Mouse (Mus musculus) heart, embryonic 13.5 days (tissue): ENCODE results near the gene Kit. TPM values are rescaled to one million over a fixed set of nuclear protein-coding genes. Genes with fewer than 3 reads are reported as not detected.

Experiments used
- ATAC-seq: fragments of 200-750 bp; cut with Nextera tagmentation; 2 replicates; pipeline ENCODE4 v1.8.0; 2017; ENCODE audit warnings: moderate TSS enrichment; ENCODE audit not compliant: insufficient number of reproducible peaks, low FRiP score, low TSS enrichment; ENCODE audit errors: extremely low read depth
- H3K27ac ChIP-seq: fragments of 300-500 bp; sonication (generic); replicated peaks from 2 replicates; pipeline ENCODE4 v1.5.1; 2015; ENCODE audit warnings: moderate library complexity, mild to moderate bottlenecking, inconsistent platforms
- H3K27me3 ChIP-seq: fragments of 300-500 bp; sonication (generic); replicated peaks from 2 replicates; pipeline ENCODE4 v1.6.1; 2015; ENCODE audit warnings: mild to moderate bottlenecking, inconsistent platforms
- H3K36me3 ChIP-seq: fragments of 300-500 bp; sonication (generic); 2 replicates; pipeline ENCODE4 v1.6.1; 2015; ENCODE audit warnings: mild to moderate bottlenecking, inconsistent platforms
- H3K4me1 ChIP-seq: fragments of 300-500 bp; sonication (generic); 2 replicates; pipeline ENCODE4 v1.6.1; 2015; ENCODE audit warnings: inconsistent platforms
- H3K4me2 ChIP-seq: fragments of 300-500 bp; sonication (generic); 2 replicates; pipeline ENCODE4 v1.6.1; 2015; ENCODE audit warnings: inconsistent platforms, mild to moderate bottlenecking, moderate library complexity
- H3K4me3 ChIP-seq: fragments of 300-500 bp; sonication (generic); 2 replicates; pipeline ENCODE4 v1.5.1; 2015; ENCODE audit warnings: moderate library complexity, mild to moderate bottlenecking, inconsistent platforms
- H3K9ac ChIP-seq: fragments of 300-500 bp; sonication (generic); 2 replicates; pipeline ENCODE4 v1.6.1; 2015; ENCODE audit warnings: inconsistent platforms, mild to moderate bottlenecking, moderate library complexity
- H3K9me3 ChIP-seq: fragments of 300-500 bp; sonication (generic); 2 replicates; pipeline ENCODE4 v1.6.1; 2016; ENCODE audit warnings: inconsistent platforms
- WGBS: fragments of 180-500 bp; shearing (Covaris S2); methylation state at CpG from one replicate; pipeline ENCODE4 v1.1.7; 2015; ENCODE audit warnings: mixed read lengths; 5-methylcytosine and 5-hydroxymethylcytosine counted together
- polyA plus RNA-seq: library from polyadenylated mRNA; unstranded; fragments of >200 nt; fragmentation: Nextera tagmentation; extraction: Ambion mirVana; gene quantifications from 2 replicates; pipeline ENCODE4 v1.2.1, GENCODE M21; 2015

Kit gene
- polyA plus RNA-seq, 1 experiment from 2014 or later: 11.1 TPM

- H3K4me1 ChIP-seq: no peaks in the 10 kb centered on the region
- H3K4me3 ChIP-seq: no peak overlapping the region
- no peak overlapping the region for H3K27ac ChIP-seq
- no peak overlapping the region for H3K4me2 ChIP-seq
- no peak for ATAC-seq
- H3K9me3 ChIP-seq: no peaks in the 10 kb centered on the region
- H3K9ac ChIP-seq: no peak overlapping the region
- H3K27me3 ChIP-seq: no peaks in the 10 kb centered on the region
- WGBS: 72% methylated on average over 2 of the region's 2 CpGs
- H3K36me3 ChIP-seq: no peaks in the 10 kb centered on the region
Observed at GRCm38 (mm10) chr5:75561231-75561630, 13.5 kb upstream of the Kit start.

- H3K36me3 ChIP-seq: no peaks in the 10 kb centered on the region
- 5% methylated on average over 27 of the region's 27 CpGs for WGBS
- H3K4me1 ChIP-seq: peaks cover 24% of the 10 kb centered on the region
- H3K9me3 ChIP-seq: no peaks in the 10 kb centered on the region
- peaks cover 53% of the 10 kb centered on the region for H3K27me3 ChIP-seq
- peak overlapping the region; percentile 83 for H3K9ac ChIP-seq
- peak overlapping the region; percentile 72 for H3K4me3 ChIP-seq
- no peak for ATAC-seq
- no peak overlapping the region for H3K27ac ChIP-seq
- H3K4me2 ChIP-seq: peak overlapping the region; percentile 100
Observed at GRCm38 (mm10) chr5:75574151-75574851, 415 bp upstream of the Kit start.

GRCm38 (mm10) chr5:75575567-75576515 lies 1.1 kb downstream of the Kit start:
- Histone ChIP-seq H3K4me2 (peak overlapping the region; percentile 100), H3K4me1 (peaks cover 29% of the 10 kb centered on the region), H3K9ac (peak overlapping the region; percentile 83), H3K4me3 (peak overlapping the region; percentile 72), H3K9me3 (no peaks in the 10 kb centered on the region), H3K27me3 (peaks cover 57% of the 10 kb centered on the region), H3K27ac (no peak overlapping the region), H3K36me3 (no peaks in the 10 kb centered on the region)
- under 1% methylated on average over 53 of the region's 53 CpGs for WGBS
- 0 out of 2 replicates have a peak, but pooled peaks have one; percentile 8 for ATAC-seq

GRCm38 (mm10) chr5:75576741-75577140 lies 2.0 kb downstream of the Kit start:
- Histone ChIP-seq H3K27ac (no peak overlapping the region), H3K9ac (peak overlapping the region; percentile 83), H3K36me3 (no peaks in the 10 kb centered on the region), H3K9me3 (no peaks in the 10 kb centered on the region), H3K27me3 (peaks cover 57% of the 10 kb centered on the region), H3K4me1 (peaks cover 29% of the 10 kb centered on the region), H3K4me3 (peak overlapping the region; percentile 72), H3K4me2 (peak overlapping the region; percentile 100)
- 47% methylated on average over 6 of the region's 6 CpGs for WGBS
- ATAC-seq: no peak

GRCm38 (mm10) chr5:75578141-75578540 lies 3.4 kb downstream of the Kit start:
- Histone ChIP-seq H3K9ac (no peak overlapping the region), H3K27ac (no peak overlapping the region), H3K27me3 (peaks cover 51% of the 10 kb centered on the region), H3K36me3 (no peaks in the 10 kb centered on the region), H3K4me3 (no peak overlapping the region), H3K4me1 (peaks cover 29% of the 10 kb centered on the region), H3K4me2 (peak overlapping the region; percentile 100), H3K9me3 (no peaks in the 10 kb centered on the region)
- no peak for ATAC-seq
- WGBS: 54% methylated on average over 7 of the region's 7 CpGs

- H3K4me2 ChIP-seq: no peak overlapping the region
- H3K4me1 ChIP-seq: peaks cover 29% of the 10 kb centered on the region
- H3K36me3 ChIP-seq: no peaks in the 10 kb centered on the region
- no peak for ATAC-seq
- H3K4me3 ChIP-seq: no peak overlapping the region
- H3K9ac ChIP-seq: no peak overlapping the region
- WGBS: 65% methylated on average over 5 of the region's 5 CpGs
- no peak overlapping the region for H3K27ac ChIP-seq
- no peaks in the 10 kb centered on the region for H3K9me3 ChIP-seq
- peaks cover 42% of the 10 kb centered on the region for H3K27me3 ChIP-seq
Observed at GRCm38 (mm10) chr5:75579244-75579643, 4.5 kb downstream of the Kit start.

GRCm38 (mm10) chr5:75579646-75580268 lies 5.0 kb downstream of the Kit start:
- Histone ChIP-seq H3K4me1 (peaks cover 29% of the 10 kb centered on the region), H3K36me3 (no peaks in the 10 kb centered on the region), H3K27ac (no peak overlapping the region), H3K27me3 (peaks cover 37% of the 10 kb centered on the region), H3K4me3 (no peak overlapping the region), H3K4me2 (no peak overlapping the region), H3K9ac (no peak overlapping the region), H3K9me3 (no peaks in the 10 kb centered on the region)
- ATAC-seq: no peak
- WGBS: 35% methylated on average over 11 of the region's 11 CpGs

- WGBS: 42% methylated on average over 7 of the region's 7 CpGs
- Histone ChIP-seq H3K9me3 (no peaks in the 10 kb centered on the region), H3K4me2 (no peak overlapping the region), H3K4me1 (peaks cover 14% of the 10 kb centered on the region), H3K4me3 (no peak overlapping the region), H3K9ac (no peak overlapping the region), H3K27ac (no peak overlapping the region), H3K36me3 (no peaks in the 10 kb centered on the region), H3K27me3 (peaks cover 29% of the 10 kb centered on the region)
- no peak for ATAC-seq
Observed at GRCm38 (mm10) chr5:75581926-75582325, 7.2 kb downstream of the Kit start.

GRCm38 (mm10) chr5:75587781-75588180 lies 13.1 kb downstream of the Kit start:
- ATAC-seq: no peak
- no peaks in the 10 kb centered on the region for H3K9me3 ChIP-seq
- no peak overlapping the region for H3K27ac ChIP-seq
- H3K4me2 ChIP-seq: no peak overlapping the region
- no peaks in the 10 kb centered on the region for H3K4me1 ChIP-seq
- no peak overlapping the region for H3K9ac ChIP-seq
- 84% methylated on average over 4 of the region's 4 CpGs for WGBS
- H3K4me3 ChIP-seq: no peak overlapping the region
- H3K27me3 ChIP-seq: no peaks in the 10 kb centered on the region
- H3K36me3 ChIP-seq: no peaks in the 10 kb centered on the region

GRCm38 (mm10) chr5:75589552-75590346 lies 15.0 kb downstream of the Kit start:
- no peaks in the 10 kb centered on the region for H3K4me1 ChIP-seq
- H3K9ac ChIP-seq: no peak overlapping the region
- WGBS: 76% methylated on average over 15 of the region's 15 CpGs
- no peak overlapping the region for H3K4me2 ChIP-seq
- H3K4me3 ChIP-seq: no peak overlapping the region
- H3K27ac ChIP-seq: no peak overlapping the region
- H3K36me3 ChIP-seq: no peaks in the 10 kb centered on the region
- H3K9me3 ChIP-seq: no peaks in the 10 kb centered on the region
- no peak for ATAC-seq
- H3K27me3 ChIP-seq: no peaks in the 10 kb centered on the region
